Mouse (Mus musculus): Measurements from ENCODE around the gene Dip2a.

DNA sequence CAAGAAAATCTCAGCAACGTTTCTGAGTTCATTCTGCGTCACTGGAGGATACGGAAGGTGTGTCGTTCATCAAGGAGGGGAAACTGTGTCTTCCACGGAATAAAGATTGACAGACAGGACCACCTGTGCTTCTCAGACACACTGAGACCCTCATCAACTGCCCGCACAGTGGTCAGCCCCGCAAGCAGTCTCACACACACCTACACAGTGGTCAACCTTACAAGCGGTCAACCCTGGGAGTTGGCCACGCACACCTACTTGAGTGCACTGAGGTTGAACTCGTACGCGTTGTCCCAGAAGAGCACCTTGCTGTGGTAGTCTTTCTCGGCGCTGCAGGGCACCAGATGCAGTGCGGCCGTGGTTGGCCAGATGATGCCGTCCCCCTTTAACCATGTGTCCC, 128.0 kb downstream of the Dip2a start:
- TF ChIP-seq CTCF (IDR thresholded peaks at IDR 0.05; ENCODE audit: insufficient read depth, low read depth, low read length): no peak
- TF ChIP-seq POLR2A (IDR thresholded peaks at IDR 0.05; ENCODE audit: insufficient read depth, low read depth, low read length): no peak
